Mouse (Mus musculus): ENCODE measurements around the gene Pld2. TPM values are rescaled to one million over a fixed set of nuclear protein-coding genes. Genes with fewer than 3 reads are reported as not detected.
"Not testable (repeated sequence)": the region's sequence is repeated elsewhere in the genome, so short reads cannot be mapped to it uniquely, and the experiment has no call there.

Gene Pld2
- polyA plus RNA-seq (2017; shearing (Covaris generic)): 1 to 10 TPM; 1.2 to 1.8 TPM

- peak; percentile 93 for ATAC-seq
Observed at GRCm38 (mm10) chr11:70539877-70540587, at the start of gene Pld2. TSS of gene Pld2 (plus strand) at chr11:70540064.

DNA sequence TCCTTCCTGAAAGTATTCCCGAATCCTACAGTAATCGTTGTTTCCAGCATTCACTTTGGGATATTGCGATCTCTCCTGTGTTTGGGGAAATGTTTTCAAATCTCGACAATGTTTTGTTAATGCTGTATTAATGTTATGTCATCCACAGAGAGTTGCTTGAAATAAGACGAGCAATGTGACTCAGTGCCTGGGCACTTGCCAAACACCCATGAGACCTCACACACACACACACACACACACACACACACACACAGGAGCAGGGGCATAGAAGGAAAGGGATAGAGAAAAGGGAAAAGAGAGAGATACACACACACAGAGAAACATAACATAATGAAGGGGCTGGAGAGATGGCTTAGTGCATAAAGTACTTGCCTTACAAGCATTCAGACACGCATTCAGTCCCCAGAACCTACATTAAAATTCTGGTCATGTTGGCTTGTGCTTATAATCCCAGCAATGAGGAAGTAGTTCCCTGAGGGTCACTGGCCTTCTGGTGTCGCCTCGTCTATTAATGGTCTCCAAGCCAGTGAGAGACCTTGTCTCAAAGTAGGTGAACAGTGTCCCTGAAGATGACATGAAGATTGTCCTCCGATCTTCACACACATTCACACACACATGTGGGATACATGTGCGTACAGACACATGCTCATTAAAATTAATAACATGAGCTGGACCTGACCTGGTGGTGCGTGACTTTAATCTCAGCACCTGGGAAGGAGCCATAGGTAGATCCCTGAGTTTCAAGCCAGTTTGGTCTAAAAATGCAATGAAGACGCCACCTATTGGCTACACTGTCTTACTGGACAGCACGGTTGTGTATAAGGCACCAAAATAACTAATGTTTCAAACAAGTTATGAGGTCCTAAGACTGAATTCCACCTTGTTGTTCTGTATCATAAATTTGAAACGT lies 40.0 kb upstream of the Pld2 start:
- no peak for ATAC-seq

DNA sequence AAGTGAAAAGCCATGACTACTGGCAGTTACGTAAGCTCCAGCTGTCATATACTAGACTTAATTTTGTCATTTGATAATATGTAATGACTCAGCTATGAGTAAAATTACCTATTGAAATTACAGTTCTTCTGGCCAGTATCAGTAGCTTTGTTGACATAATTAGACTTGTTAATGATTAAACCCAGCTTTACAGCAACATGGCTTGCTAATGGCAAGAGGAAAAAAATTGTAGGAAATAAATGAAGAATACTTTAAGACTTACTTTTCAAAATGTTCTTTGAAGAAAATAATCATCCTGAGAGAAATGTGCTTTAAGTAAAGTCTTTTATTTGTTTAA lies 39.4 kb upstream of the Pld2 start:
- no peak for ATAC-seq

DNA sequence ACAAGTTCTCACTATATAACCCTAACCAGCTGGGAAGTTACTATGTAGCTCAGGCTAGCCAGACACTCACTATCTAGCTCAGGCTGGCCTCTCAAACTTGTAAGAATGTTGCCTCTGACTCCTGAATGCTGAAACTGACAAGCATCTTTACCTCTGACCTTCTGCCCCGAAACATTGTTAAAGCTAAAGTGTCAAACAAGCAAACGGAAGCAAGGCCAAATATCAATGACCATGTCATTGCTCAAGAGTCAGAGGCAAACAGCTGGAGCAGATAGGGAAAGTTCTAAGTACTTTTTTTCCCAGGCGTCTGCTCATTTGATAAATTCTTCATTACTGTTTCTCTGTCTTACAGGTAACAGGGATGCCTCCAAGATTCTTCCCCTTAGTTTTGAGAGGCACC lies 37.8 kb upstream of the Pld2 start:
- no peak for ATAC-seq

DNA sequence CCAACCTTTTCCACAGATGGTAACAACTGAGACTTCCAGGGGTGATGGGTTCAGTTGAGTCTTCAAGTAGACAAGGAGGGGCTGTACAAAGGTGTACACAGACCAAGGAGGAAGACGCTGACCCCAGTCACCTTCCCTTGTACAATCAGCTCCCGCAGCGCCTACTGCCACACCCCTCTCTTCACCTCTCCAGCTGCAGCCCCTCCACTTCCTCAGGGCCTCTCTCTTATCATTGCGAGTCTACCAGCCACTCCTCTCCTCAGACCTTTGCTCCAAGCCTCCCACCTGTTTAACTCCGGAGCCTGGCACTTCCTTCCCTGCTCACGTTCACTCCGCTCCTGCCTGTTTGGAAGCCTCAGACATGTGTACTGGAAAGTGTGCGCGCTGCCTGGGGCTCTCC lies 34.9 kb upstream of the Pld2 start, which contains the start of gene Tm4sf5:
Gene Tm4sf5 (plus strand): TSS at position 275 of the 400 bp plus-strand sequence.
- no peak for ATAC-seq

- ATAC-seq: no peak
Observed at GRCm38 (mm10) chr11:70506385-70506784, 33.5 kb upstream of the Pld2 start.

- ATAC-seq: no peak
Observed at GRCm38 (mm10) chr11:70506962-70507515, 32.8 kb upstream of the Pld2 start.

- peak; percentile 70 for ATAC-seq
Observed at GRCm38 (mm10) chr11:70509753-70510564, 29.9 kb upstream of the Pld2 start.

- ATAC-seq: no peak
Observed at GRCm38 (mm10) chr11:70511242-70511641, 28.6 kb upstream of the Pld2 start.

DNA sequence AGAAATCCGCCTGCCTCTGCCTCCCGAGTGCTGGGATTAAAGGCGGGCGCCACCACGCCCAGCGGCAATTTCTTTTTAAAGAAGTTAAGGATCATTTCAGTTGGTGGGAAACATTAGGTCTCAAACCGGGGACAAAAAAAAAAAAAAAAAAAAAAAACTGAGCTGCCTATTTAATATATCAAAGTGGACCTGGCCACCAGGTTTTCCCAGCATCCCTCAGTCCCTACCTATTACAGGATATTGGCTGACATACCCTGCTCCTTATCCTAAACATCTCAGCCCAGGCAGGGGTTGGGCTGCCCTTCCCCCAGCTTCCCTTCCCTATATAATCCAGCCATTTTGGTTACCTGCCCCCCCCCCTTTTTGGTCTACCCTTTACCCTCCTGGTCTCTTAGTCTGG lies 28.0 kb upstream of the Pld2 start:
- no peak for ATAC-seq

DNA sequence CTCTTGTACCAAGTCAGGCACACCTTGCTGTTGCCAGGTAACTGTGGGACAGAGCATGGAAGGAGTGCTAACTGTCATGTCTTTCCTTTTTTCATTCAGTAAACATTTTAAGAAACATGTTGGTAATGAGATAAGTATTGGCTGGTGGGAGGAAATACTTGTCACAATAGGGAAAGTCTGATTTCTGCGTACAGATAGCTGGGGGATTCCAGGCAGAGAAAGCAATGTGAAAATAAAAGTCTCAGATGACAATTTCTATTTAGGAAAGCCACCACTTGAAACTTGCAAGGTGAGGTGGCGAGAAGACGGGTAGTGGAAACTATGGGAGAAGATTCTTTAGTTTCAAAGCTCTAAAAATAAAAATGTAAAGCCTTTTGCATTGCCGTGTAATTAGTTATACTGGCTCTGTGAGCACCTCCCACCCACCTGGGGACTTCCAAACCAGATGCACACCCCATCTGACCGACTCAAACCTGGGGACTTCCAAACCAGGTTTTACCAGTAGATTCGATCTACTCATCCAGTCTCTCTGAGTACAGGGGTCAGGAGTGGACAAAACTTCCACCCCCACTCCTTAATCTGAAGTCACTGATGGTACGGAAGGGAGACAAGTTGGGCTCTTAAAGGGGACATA lies 27.0 kb upstream of the Pld2 start:
- ATAC-seq: peak; percentile 44

DNA sequence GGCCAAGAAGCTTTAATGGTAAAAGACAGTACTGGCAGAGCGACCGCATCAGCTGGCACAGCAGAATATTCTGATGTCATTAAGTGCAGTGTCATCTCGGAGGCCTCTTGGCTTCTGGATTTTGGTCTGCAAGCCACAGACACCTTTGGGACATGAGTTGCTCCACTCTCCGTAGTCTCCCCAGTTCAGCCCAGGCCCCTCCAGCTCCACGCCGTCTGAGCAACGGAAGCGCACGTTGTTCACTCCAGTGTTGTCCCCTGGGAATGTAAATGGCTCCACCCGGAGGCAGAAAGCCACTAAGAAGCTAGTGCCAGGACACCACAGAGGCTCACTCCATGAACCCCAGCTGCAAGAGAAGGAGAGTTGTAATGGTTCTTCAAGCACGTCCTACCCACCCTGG lies 26.3 kb upstream of the Pld2 start:
- ATAC-seq: no peak

GRCm38 (mm10) chr11:70514288-70514687 lies 25.6 kb upstream of the Pld2 start, which contains the start of gene Vmo1:
TSS of gene Vmo1 (minus strand) at chr11:70514616.
- no peak for ATAC-seq

- no peak for ATAC-seq
Observed at GRCm38 (mm10) chr11:70516352-70516751, 23.5 kb upstream of the Pld2 start.

- ATAC-seq: no peak
Observed at GRCm38 (mm10) chr11:70518436-70518835, 21.4 kb upstream of the Pld2 start.

DNA sequence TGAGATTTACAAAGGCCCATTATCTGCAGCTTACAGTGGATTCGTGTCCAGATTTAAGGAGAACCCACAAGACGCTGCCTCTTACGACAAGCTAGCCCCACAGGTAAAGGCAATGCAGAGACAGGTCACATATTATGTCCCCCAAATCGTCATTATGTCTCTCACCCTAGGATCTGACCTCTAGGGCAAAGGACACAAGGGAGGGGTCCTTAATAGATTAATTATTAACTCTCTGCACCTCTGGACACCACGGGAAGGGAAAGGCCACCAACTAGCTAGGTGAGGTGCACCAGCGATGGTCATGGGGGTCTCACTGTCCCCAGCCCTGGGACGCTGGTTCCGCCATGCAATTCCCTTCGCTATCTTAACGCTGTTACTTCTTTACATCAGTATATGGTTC lies 20.9 kb upstream of the Pld2 start, which contains the start of gene Gltpd2:
Gene Gltpd2 (plus strand): TSS at position 274 of the 400 bp plus-strand sequence.
- ATAC-seq: no peak

- no peak for ATAC-seq
Observed at GRCm38 (mm10) chr11:70520178-70520769, 19.6 kb upstream of the Pld2 start.

DNA sequence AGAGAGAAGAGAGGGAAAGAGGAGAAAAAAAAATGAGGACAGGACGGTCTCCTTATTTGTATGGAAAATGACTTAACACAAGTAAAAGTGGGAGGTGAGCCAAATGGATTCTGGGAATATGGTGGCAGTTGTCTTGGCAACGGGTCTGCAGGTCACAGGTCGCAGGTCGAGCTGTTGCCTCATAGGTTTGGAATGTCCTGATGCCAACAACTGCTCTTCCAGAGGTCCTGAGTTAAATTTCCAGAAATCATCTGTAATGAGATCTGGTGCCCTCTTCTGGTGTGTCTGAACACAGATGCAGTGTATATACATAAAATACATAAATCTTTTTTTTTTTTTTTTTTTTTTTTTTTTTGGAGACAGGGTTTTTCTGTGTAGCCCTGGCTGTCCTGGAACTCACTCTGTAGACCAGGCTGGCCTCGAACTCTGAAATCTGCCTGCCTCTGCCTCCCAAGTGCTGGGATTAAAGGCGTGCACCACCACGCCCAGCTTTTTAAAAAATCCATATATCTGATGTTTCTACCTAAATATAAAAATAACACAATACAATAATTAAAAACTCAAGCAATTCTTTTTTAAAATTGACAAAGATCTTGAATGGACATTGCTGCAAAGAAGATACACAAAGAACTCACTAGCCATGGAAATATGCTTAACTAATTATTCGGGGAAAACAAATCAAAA lies 16.4 kb upstream of the Pld2 start:
- not testable (repeated sequence) for ATAC-seq

DNA sequence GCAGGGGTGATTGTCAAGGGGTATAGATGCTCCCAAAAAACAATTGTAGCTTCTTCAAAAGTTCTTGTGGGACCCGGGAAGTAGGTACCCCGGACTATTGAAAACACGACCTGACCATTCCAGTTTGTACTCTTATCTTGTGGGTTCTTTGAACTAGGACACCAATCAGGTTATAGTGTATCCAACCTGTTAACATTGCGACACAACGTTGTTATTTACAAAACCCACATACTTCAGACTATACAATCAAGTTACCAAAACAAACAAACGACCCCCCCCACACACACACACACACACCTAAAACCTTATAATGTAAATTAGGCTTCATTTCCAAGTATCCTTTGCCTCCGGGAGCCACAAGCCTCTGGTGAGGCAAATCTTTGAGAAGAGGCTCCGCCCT lies 15.1 kb upstream of the Pld2 start:
- no peak for ATAC-seq

- ATAC-seq: peak; percentile 95
Observed at GRCm38 (mm10) chr11:70525184-70525678, 14.6 kb upstream of the Pld2 start, which contains the start of gene Psmb6. TSS of gene Psmb6 (plus strand) at chr11:70525367.

DNA sequence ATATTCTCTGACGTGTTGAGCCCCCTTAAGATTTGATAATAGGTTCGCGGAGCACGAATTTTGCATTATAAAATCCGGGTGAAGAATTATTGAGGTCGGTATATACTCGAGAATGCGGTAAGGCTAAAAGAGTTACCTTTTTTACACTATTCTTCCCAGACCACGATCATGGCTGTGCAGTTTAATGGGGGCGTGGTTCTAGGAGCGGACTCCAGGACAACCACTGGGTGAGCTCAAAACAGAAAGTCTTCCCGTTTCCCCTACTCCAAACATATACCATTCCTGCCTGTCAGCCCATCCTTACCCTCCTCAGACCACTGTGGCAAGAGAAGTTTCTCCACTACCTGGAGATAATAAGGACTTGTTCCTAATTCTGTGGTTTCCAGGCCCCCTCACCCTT lies 14.1 kb upstream of the Pld2 start:
- ATAC-seq: no peak
